Mouse (Mus musculus) brain, embryonic 14.5 days (tissue): Measurements from ENCODE around the gene Tm4sf20.
A peak's percentile ranks its signal among the peaks of the same experiment; 100 is the strongest.

Experiments
- CTCF ChIP-seq: fragments of 200-500 bp; IDR thresholded peaks from 2 replicates; pipeline ENCODE4 v1.5.1; 2012; ENCODE audit warnings: inconsistent platforms, mild to moderate bottlenecking, moderate library complexity, borderline replicate concordance; ENCODE audit not compliant: insufficient read depth, insufficient read length; ENCODE audit errors: extremely low read depth
- POLR2A ChIP-seq: fragments of 200-500 bp; IDR thresholded peaks from 2 replicates; pipeline ENCODE4 v1.6.1; 2012; ENCODE audit warnings: mild to moderate bottlenecking, inconsistent platforms, borderline replicate concordance; ENCODE audit not compliant: poor library complexity, insufficient read depth, insufficient read length, severe bottlenecking; ENCODE audit errors: extremely low read depth

GRCm38 (mm10) chr1:82762274-82762673 is 6.0 kb downstream of the Tm4sf20 start:
- TF ChIP-seq CTCF (peak; percentile 24; the same call in 1 of the 2 replicates), POLR2A (no peak)
